Mouse (Mus musculus) layer of hippocampus, postnatal 36 days (tissue): ENCODE measurements around the gene Ryk. TPM values are rescaled to one million over a fixed set of nuclear protein-coding genes. Genes with fewer than 3 reads are reported as not detected.

Source experiments
- DNase-seq, 2 experiments: peaks; one replicate each; pipeline ENCODE4 v3.0.0; 2022
- total RNA-seq, 2 experiments: library from RNA; stranded (reverse); gene quantifications; 2 replicates each; pipeline ENCODE4 v1.2.3; 2021

Ryk gene
- total RNA-seq, 2 experiments from 2014 or later, result 43.0 to 46.8 TPM

DNA sequence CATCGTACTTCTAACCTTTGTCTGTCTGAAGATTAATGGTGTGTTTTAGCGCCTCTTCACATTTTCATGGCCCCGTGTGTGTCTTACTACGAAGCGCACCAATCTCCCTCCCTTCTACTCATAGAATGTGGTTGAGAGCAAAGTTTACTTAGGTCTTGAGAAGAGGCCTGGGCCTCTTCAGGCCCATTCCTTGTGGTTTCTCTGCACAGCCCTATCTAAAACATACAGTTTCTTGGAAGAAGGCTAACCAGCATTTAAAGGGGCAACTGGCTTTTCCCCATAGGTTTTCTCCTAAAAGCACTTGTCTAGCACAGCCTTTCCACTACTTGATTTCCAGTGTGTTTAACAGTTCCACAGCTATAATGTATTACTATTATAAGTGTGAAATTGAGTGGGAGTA, 24.7 kb downstream of the Ryk start:
- DNase-seq, result no peak

- DNase-seq, result no peak
Measured at GRCm38 (mm10) chr9:102859963-102860362, 25.2 kb downstream of the Ryk start.

DNA sequence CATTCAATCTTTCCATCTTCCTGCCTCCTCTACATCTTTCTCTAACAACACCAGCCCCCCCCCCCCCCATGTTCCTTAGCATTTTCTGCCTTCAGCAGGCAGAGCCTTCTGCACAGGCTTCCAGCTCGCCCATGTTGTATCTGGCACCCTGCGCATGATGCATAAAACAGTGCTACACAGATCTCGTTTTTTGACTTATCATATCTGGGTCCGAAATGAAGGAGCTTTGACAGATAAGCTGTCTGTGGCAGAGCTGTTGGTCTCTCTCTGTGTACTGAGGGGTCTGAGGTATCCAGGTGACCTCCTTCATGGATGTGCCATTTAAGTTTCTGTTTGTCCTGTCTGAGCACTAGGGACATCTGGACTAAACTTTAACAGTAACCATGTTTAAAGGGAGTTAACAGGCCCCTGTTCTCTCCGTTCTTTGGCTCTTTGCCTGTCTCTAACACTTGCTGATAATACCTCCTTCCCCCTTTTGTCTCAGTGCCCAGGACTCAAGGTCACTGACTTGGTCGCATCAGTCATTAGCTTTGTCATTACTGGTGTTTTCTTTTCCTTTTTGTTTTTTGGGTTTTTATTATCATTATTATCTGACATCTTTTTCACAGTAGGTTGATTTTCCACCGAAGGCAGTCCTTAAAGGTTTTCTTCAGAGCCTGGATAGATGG, 26.2 kb downstream of the Ryk start:
- no peak for DNase-seq

DNA sequence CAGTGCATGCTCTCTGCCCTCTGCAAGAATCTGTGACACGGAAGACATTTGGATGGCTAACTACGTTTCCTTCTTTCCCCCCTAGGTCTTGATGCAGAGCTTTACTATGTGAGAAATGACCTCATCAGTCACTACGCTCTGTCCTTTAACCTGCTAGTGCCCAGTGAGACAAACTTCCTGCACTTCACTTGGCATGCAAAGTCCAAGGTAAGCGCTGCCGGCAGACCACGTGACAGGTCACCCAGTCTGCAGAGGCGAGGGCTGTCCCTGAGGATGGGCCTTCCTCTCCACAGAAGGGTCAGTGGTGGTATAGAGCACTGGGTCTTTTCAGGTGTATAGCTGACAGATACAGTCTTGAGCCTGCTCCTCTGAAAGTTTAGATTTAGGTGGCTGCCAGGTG, 27.1 kb downstream of the Ryk start:
- DNase-seq, result no peak

GRCm38 (mm10) chr9:102862260-102862659, 27.5 kb downstream of the Ryk start:
- no peak for DNase-seq

DNA sequence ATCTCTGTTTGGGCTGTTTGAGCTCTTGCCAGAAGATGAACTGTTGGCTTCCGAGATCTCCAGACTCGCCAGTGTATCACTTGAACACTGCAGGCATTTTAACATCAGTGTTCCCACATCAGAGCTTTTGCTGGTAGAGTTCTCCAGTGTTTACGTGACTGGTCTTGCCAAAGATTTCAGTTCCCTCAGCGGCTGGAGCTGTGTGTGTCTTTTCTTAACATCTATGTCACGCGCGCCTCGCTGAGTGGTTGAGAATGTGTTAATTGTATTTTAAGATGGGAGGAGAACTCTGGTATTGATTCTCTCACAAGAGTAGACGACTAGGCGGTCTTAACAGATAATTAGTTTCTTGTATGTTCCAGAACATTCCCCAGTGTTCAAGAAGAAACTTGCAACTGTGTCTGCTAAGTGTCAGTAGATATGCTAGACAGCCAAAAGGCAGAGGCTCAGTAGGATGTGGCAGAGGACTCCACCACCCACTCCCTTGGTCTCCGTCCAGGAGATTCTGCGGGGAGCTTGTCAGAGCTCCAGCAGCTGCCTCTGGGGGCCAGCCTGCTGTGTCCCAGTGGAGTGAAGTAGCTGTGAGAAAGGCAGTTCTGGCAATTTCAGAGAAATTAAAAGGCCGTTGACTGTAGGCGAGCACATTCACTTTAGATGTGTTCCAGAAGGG, 29.3 kb downstream of the Ryk start:
- DNase-seq, result peak; percentile 74 to 80

- no peak for DNase-seq
Measured at GRCm38 (mm10) chr9:102864931-102865330, 30.2 kb downstream of the Ryk start.

GRCm38 (mm10) chr9:102865946-102866737, 31.4 kb downstream of the Ryk start:
- no peak for DNase-seq

DNA sequence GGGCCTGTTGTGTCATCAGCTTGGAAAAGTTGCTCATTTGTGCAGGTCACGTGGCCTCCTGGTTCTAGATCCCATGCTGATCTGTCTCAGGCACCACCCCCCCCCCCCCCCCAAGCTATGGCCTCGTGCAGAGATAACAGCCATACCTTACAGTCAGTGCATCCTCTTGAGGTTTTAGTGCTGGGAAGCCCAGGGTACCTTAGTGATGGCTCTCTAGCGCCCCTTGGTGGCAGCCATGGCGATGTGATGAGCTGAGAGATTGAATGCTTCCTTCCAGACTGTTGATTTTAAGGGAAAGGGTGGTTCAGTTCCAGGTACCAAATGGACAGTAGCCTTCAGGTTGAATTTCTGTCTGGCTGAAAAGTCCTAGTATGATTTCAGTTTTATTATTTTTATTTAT, 32.2 kb downstream of the Ryk start:
- DNase-seq, result peak; percentile 62 to 70

- no peak for DNase-seq
Measured at GRCm38 (mm10) chr9:102867516-102867915, 32.8 kb downstream of the Ryk start.

- no peak for DNase-seq
Measured at GRCm38 (mm10) chr9:102868451-102868850, 33.7 kb downstream of the Ryk start.

DNA sequence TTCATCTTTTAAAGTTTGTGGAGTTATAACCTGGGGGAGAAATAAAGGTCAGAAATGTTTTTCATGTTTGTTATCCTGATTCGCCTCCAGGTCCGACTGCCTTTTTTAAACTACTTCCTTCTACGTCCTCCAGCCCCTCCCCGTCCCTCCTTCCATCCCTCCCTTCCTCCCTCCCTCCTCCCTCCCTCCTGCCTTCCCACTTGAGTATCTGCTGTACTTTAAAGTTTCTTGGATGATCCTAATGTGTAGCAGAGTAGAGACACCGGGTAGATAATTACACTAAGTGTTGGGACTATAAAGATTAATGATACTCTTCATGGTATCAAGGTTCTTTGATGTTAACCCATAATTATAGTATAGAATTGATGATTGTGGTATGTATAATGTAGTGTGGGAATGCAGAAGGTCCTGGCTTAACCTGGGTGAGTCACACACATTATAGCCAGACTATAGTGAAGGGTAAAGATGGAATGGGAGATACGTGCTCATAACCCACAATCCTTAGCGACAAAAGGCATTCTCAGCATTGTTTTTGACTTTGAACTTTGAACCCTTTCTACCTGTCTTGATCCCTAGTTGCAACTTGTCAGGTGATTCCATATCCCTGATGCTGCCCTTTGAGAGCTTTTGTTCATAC, 41.5 kb downstream of the Ryk start:
- DNase-seq, result no peak

GRCm38 (mm10) chr9:102877916-102878315, 43.2 kb downstream of the Ryk start:
- DNase-seq, result no peak

- peak in 1 of 2 experiments; percentile 41 for DNase-seq
Measured at GRCm38 (mm10) chr9:102879545-102879944, 44.8 kb downstream of the Ryk start.

DNA sequence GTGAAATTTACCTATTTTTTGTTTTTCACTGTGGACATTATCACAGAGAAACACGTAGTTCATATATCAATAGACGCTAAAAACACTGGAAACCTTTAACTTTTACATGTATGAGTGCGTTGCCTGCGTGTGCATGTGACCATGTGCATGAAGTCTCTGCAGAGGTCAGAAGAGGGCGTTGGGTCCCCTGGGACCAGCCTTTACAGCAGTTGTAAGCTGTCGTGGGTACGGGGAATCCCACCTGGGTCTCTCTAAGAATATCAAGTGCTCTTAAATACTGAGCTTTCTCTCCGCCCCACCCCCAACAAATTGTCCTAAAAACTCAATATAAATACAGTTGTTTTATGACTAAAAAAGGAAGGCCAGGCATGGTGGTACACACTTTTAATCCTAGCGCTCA, 50.0 kb downstream of the Ryk start:
- DNase-seq, result no peak

- no peak for DNase-seq
Measured at GRCm38 (mm10) chr9:102890166-102890565, 55.4 kb downstream of the Ryk start.

DNA sequence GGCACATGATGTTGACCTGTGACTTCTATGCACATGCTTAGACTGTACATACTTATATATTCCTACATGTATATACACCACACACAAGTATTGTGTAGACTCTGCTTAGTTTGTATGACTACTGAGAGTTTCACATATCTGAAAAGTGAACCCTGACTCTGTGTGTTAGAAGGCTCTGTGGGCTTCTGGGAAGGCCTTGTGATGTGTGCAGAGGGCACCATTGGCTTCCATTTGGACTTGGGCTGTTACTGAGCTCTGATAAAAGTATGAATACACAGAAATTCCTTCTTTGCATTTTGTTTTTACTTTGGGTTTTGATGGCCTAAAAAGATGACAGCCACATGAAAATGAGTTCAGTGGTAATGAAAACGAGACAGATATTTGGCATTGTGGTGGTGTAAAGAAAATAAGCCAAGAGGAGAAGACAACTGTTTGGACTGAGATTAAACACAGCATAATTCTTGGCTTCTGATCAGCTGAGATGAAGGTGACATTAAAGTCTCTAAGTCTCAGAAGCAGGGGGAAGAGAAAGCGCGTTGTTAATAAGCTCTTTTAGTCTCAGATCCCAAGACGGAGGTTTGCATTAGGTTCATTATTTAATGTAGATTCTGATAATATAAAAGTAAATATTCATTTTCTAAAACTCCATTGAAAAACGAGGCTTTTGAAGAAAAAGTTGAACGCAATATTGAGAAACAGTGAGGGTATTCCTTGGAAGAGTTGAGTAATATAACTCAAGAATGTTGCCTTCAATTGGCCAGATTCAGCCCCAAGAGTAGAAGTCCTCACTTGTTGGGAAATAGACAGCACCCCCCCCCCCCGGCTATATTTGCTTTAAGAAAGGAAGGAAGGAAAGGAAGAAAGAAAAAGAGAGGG, 58.0 kb downstream of the Ryk start:
- no peak for DNase-seq

- DNase-seq, result no peak
Measured at GRCm38 (mm10) chr9:102893356-102893870, 58.7 kb downstream of the Ryk start.

DNA sequence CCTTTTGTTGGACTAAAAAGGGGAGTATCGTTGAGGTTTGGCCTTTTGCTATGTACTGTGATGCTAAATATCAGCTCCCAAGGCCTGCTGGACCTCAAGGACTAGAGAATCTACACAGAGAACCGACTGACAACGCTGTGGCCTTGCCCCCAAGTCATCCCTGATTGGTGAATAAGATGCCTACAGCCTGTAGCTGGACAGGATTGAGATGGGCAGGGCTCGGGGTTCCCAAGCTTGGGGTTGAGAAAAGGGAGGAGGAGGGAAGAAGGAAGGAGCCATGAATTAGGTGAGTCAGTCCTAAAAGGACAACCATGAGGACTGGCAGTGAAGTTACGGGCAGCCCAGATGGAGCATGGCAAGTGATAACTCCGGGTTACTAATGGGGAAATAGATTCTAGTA, 65.2 kb downstream of the Ryk start:
- no peak for DNase-seq

DNA sequence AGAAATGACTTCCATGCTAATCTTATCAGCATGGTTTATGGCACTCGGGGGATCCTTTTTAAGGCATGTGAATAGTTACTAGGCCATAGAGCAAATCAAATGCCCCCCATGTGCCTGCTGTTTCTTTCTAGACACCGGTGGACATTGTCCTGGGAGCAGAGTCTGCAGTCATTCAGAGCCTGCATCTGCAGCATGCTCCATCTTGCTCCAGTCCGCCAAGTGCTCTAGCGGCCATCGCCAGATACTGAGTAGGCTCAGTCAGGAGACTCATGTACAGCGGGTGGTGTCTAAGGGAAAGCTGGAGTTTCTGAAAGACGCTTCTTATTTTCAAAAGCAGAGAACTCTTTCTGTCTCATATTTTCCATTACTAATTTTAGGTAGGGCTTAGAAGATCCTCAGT, 67.6 kb downstream of the Ryk start:
- no peak for DNase-seq

- no peak for DNase-seq
Measured at GRCm38 (mm10) chr9:102904952-102905351, 70.2 kb downstream of the Ryk start.

DNA sequence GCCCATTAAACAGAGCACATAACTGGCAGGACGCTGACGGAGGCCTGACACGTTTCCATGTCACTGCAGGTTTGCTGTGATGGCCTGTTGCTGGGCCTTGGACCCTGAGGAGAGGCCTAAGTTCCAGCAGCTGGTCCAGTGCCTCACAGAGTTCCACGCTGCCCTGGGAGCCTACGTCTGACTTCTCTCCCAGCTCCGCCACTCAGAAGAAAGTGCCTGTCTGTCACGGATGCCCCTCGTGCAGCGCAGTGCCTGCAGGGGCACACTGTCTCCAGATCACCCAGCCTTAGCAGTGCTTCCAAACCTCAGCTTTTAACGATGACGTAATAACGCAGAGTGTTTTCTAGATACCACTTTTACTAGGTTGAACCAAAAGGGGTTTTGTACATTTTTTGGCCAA, 72.1 kb downstream of the Ryk start:
- DNase-seq, result no peak
